Mouse (Mus musculus) spleen, adult 2 months (tissue): ENCODE data around the gene Stk32b.

Experiments used
- CTCF ChIP-seq: fragments of 200-500 bp; IDR thresholded peaks from 2 replicates; pipeline ENCODE4 v1.5.1; 2011; ENCODE audit warnings: mild to moderate bottlenecking, inconsistent platforms; ENCODE audit not compliant: insufficient read depth, insufficient read length, insufficient replicate concordance; ENCODE audit errors: extremely low read depth
- POLR2A ChIP-seq: fragments of 200-500 bp; IDR thresholded peaks from 2 replicates; pipeline ENCODE4 v1.6.1; 2011; ENCODE audit warnings: low read depth, low read length, inconsistent platforms

DNA sequence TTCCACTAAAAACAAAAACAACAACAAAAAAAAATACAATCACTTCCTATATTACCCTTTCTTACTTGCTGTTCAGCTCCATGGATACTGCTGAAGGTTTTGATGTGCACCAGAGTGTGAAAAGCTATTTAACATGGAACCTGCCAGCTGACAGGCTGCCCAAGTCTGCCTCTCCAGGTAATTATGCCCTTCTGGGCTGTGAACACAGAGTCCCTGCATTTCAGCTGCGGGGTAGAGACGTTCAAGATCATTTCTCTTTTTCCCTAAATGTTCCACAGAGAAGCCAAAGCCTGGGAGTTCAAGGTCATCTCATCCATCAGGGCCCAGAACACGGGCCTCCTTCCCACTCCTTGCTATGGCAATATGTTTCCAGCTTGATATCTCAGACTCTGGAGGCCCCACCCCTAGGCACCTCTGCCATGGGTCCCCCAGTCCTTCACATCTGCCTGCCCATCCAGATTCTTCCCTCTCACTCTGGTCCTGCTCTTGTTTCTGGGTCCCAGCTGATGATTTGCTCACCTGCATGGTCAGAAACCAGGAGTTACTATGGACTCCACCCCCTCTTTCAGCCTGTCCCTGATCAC lies 244.9 kb downstream of the Stk32b start:
- TF ChIP-seq CTCF: no peak
- no peak for TF ChIP-seq POLR2A
